Mouse (Mus musculus) forebrain, postnatal 0 days (tissue): ENCODE data around the gene Krtap11-1. TPM values are rescaled to one million over a fixed set of nuclear protein-coding genes. Genes with fewer than 3 reads are reported as not detected.

ENCODE experiments used
- ATAC-seq: fragments of 200-750 bp; cut with Nextera tagmentation; 2 replicates; pipeline ENCODE4 v1.8.0; 2017; ENCODE audit warnings: mild to moderate bottlenecking, moderate library complexity
- DNase-seq: peaks from one replicate; pipeline ENCODE4 v3.0.0-alpha.2; 2015
- H3K27ac ChIP-seq: fragments of 300-500 bp; sonication (generic); 2 replicates; pipeline ENCODE4 v1.5.1; 2014; ENCODE audit warnings: low read depth, mild to moderate bottlenecking, antibody characterized with exemption, low read length, moderate library complexity, mixed read lengths
- H3K27me3 ChIP-seq: fragments of 300-500 bp; sonication (generic); 2 replicates; pipeline ENCODE4 v1.6.1; 2014; ENCODE audit warnings: mild to moderate bottlenecking, low read length, mixed read lengths; ENCODE audit not compliant: insufficient read depth
- H3K36me3 ChIP-seq: fragments of 300-500 bp; sonication (generic); 2 replicates; pipeline ENCODE4 v1.6.1; 2014; ENCODE audit warnings: mild to moderate bottlenecking, moderate library complexity; ENCODE audit not compliant: insufficient read depth
- H3K4me1 ChIP-seq: fragments of 300-500 bp; sonication (generic); 2 replicates; pipeline ENCODE4 v1.6.1; 2014; ENCODE audit warnings: antibody characterized with exemption; ENCODE audit not compliant: insufficient read depth
- H3K4me2 ChIP-seq: fragments of 300-500 bp; sonication (generic); 2 replicates; pipeline ENCODE4 v1.6.1; 2014; ENCODE audit warnings: low read depth, mild to moderate bottlenecking, moderate library complexity
- H3K4me3 ChIP-seq: fragments of 300-500 bp; sonication (generic); 2 replicates; pipeline ENCODE4 v1.5.1; 2014; ENCODE audit warnings: low read depth, low read length, mixed read lengths
- H3K9ac ChIP-seq: fragments of 300-500 bp; sonication (generic); 2 replicates; pipeline ENCODE4 v1.6.1; 2014; ENCODE audit warnings: mild to moderate bottlenecking
- H3K9me3 ChIP-seq: fragments of 300-500 bp; sonication (generic); 2 replicates; pipeline ENCODE4 v1.6.1; 2016; ENCODE audit warnings: low read length
- CTCF ChIP-seq: sonication (generic); IDR thresholded peaks from 2 replicates; pipeline ENCODE4 v1.5.1; 2016; ENCODE audit warnings: antibody characterized with exemption, control low read depth, low read depth
- WGBS: fragments of 180-500 bp; shearing (Covaris S2); extraction: QIAGEN DNeasy Blood & Tissue Kit; methylation state at CpG from one replicate; pipeline ENCODE4 v1.1.7; 2014; 5-methylcytosine and 5-hydroxymethylcytosine counted together
- polyA plus RNA-seq: library from polyadenylated mRNA; unstranded; fragments of >200 nt; fragmentation: Nextera tagmentation; extraction: Ambion mirVana; gene quantifications from 2 replicates; pipeline ENCODE4 v1.2.1, GENCODE M21; 2015
- total RNA-seq: library from RNA; depleted of rRNA; stranded (reverse); fragments of >200 nt; gene quantifications from 2 replicates; pipeline ENCODE4 v1.2.3, GENCODE M21; 2014; rRNA removed

The Krtap11-1 gene
- total and polyA plus RNA-seq, 2 experiments from 2014 or later = not detected

DNA sequence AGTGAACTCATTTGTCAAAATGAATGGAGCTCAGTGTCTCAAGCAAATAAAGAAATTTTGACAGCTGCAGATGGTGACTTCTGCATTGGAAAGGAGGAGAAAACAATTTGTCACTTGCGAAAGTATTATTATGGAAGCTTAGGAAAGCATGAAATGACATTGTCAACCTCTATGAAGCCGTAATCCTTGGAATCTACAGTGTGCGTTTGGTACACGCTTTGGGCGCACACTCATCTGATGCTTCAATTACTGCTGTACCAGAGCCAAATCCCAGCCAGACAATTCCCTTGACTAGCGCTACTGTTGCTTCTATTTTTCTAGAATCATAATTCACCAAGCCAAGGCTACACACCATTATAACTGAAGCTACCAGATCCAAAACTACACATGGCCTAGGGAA is 33.6 kb downstream of the Krtap11-1 start:
- no peak for DNase-seq
- WGBS = 36% methylated on average over 6 of the region's 6 CpGs
- peak; percentile 50; the same call in 1 of the 2 replicates for ATAC-seq
- no peak overlapping the region for H3K9ac ChIP-seq
- H3K36me3 ChIP-seq = no peaks in the 10 kb centered on the region
- H3K9me3 ChIP-seq = no peaks in the 10 kb centered on the region
- no peaks in the 10 kb centered on the region for H3K27me3 ChIP-seq
- no peak for TF ChIP-seq CTCF
- H3K27ac ChIP-seq = no peak overlapping the region
- no peak overlapping the region for H3K4me3 ChIP-seq
- H3K4me2 ChIP-seq = no peak overlapping the region
- H3K4me1 ChIP-seq = no peaks in the 10 kb centered on the region

DNA sequence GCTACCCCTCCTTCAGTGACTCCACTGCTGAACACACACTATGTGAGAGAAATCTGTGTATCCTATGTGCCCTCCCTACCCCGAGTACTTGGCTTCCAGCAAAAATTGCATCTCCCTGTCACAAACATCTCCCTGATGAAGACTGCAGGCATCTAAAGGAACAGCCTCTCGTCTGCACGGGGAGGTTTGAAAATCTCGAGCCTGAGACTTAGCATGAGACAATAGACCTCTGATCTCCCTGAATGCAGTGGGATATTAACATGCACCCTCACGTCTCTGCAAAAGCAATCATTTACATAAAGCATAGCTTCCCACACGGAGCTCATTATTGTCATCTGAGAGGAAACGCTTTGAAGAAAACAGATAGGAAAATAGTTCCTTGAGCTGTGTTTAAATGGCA is 40.4 kb downstream of the Krtap11-1 start:
- no peak for TF ChIP-seq CTCF
- ATAC-seq (peak; percentile 88), DNase-seq (peak; percentile 57)
- no peak overlapping the region for H3K4me3 ChIP-seq
- H3K4me1 ChIP-seq = peaks cover 19% of the 10 kb centered on the region
- H3K27ac ChIP-seq = peak overlapping the region; percentile 75
- no peaks in the 10 kb centered on the region for H3K27me3 ChIP-seq
- H3K36me3 ChIP-seq = no peaks in the 10 kb centered on the region
- H3K9ac ChIP-seq = 0 out of 2 replicates have a peak overlapping the region, but pooled peaks have one; percentile 7
- H3K4me2 ChIP-seq = peak overlapping the region; percentile 1; the same call in 1 of the 2 replicates
- WGBS = 5% methylated on average over 7 of the region's 7 CpGs
- H3K9me3 ChIP-seq = no peaks in the 10 kb centered on the region

GRCm38 (mm10) chr16:89529846-89530245 is 41.1 kb downstream of the Krtap11-1 start:
- 25% methylated on average over 7 of the region's 7 CpGs for whole genome bisulfite sequencing
- H3K36me3 ChIP-seq = no peaks in the 10 kb centered on the region
- no peak overlapping the region for H3K4me3 ChIP-seq
- peaks cover 19% of the 10 kb centered on the region for H3K4me1 ChIP-seq
- TF ChIP-seq CTCF = no peak
- peak overlapping the region; percentile 75; the same call in 1 of the 2 replicates for H3K27ac ChIP-seq
- H3K4me2 ChIP-seq = no peak overlapping the region
- no peak for DNase-seq
- no peaks in the 10 kb centered on the region for H3K27me3 ChIP-seq
- no peak overlapping the region for H3K9ac ChIP-seq
- no peaks in the 10 kb centered on the region for H3K9me3 ChIP-seq
- peak; percentile 46; the same call in 1 of the 2 replicates for ATAC-seq

DNA sequence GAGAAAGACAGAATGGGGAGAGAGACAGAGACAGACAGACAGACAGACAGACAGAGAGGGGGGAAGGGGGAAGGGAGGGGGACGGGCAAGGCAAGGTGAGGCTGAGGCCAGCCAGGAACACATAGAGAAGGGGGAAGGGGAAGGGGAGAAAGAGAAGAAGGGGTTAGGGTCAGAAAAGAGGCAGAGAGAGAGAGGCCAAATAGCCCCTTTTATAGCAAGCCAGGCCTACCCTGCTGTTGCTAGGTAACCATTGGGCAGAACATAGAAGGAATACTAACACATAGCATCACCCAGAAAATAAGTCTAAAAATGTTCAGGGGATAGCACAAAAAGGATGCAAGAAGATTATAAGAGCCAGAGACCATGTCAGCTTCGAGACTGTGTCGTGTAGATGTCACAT is 42.6 kb downstream of the Krtap11-1 start:
- no peak overlapping the region for H3K27ac ChIP-seq
- H3K36me3 ChIP-seq = no peaks in the 10 kb centered on the region
- TF ChIP-seq CTCF = no peak
- H3K9ac ChIP-seq = no peak overlapping the region
- ATAC-seq (peak; percentile 44), DNase-seq (no peak)
- no peaks in the 10 kb centered on the region for H3K27me3 ChIP-seq
- peaks cover 19% of the 10 kb centered on the region for H3K4me1 ChIP-seq
- no peak overlapping the region for H3K4me3 ChIP-seq
- H3K9me3 ChIP-seq = no peaks in the 10 kb centered on the region
- WGBS = 37% methylated on average over 3 of the region's 3 CpGs
- no peak overlapping the region for H3K4me2 ChIP-seq

GRCm38 (mm10) chr16:89520996-89521395 is 50.0 kb downstream of the Krtap11-1 start:
- TF ChIP-seq CTCF = no peak
- DNase-seq = no peak
- H3K4me2 ChIP-seq = no peak overlapping the region
- H3K4me1 ChIP-seq = no peaks in the 10 kb centered on the region
- no peak overlapping the region for H3K27ac ChIP-seq
- no peaks in the 10 kb centered on the region for H3K9me3 ChIP-seq
- no peak overlapping the region for H3K9ac ChIP-seq
- H3K27me3 ChIP-seq = no peaks in the 10 kb centered on the region
- H3K4me3 ChIP-seq = no peak overlapping the region
- H3K36me3 ChIP-seq = no peaks in the 10 kb centered on the region
- no peak for ATAC-seq
- WGBS = 83% methylated on average over 4 of the region's 4 CpGs

DNA sequence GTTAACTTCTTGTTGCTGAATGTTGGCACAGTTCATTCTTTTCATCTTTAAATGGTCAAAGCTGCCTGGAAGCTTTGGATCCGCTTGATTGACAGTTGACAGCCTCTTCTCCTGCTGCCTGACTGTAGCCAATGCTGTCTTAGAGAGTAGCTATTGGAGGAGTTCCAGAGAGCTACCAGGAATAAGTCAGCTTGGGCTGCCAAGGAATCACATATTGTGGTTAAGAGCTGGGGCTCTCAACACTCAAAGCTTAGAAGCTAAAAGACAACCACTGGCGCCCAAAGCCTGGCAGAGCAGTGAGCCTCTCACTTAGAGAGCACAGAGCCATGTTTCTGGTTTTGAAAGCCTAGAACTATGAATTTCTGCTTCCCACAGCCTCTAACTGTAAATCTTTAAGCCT is 50.4 kb downstream of the Krtap11-1 start:
- ATAC-seq (peak; percentile 90), DNase-seq (peak; percentile 74)
- no peaks in the 10 kb centered on the region for H3K27me3 ChIP-seq
- TF ChIP-seq CTCF = no peak
- no peaks in the 10 kb centered on the region for H3K4me1 ChIP-seq
- H3K36me3 ChIP-seq = no peaks in the 10 kb centered on the region
- H3K9ac ChIP-seq = no peak overlapping the region
- H3K27ac ChIP-seq = no peak overlapping the region
- WGBS = 61% methylated on average over 2 of the region's 2 CpGs
- H3K4me3 ChIP-seq = no peak overlapping the region
- no peak overlapping the region for H3K4me2 ChIP-seq
- no peaks in the 10 kb centered on the region for H3K9me3 ChIP-seq

Other genes starting within 250 kb of the Krtap11-1 start
- not detected in 2 replicates for gene Krtap21-1, start 167.3 kb downstream of the Krtap11-1 start, total RNA-seq
- not detected in 2 replicates for gene Krtap21-1, start 167.3 kb downstream of the Krtap11-1 start, polyA plus RNA-seq
- not detected in 2 replicates for gene Krtap6-2, start 151.1 kb downstream of the Krtap11-1 start, total RNA-seq
- not detected in 2 replicates for gene Krtap6-2, start 151.1 kb downstream of the Krtap11-1 start, polyA plus RNA-seq
- not detected in 2 replicates for gene Krtap8-1, start 83.2 kb downstream of the Krtap11-1 start, total RNA-seq
- gene Krtap8-1, start 83.2 kb downstream of the Krtap11-1 start, polyA plus RNA-seq = not detected in 2 replicates
- 1.00 and 1.2 TPM in 2 replicates for gene Krtap7-1, start 62.9 kb downstream of the Krtap11-1 start, total RNA-seq
- 0.27 TPM in 1 of 2 replicates, not detected in the other for gene Krtap7-1, start 62.9 kb downstream of the Krtap11-1 start, polyA plus RNA-seq